Mouse (Mus musculus) kidney, embryonic 15.5 days (tissue): ENCODE measurements around the gene Zfp846. TPM values are rescaled to one million over a fixed set of nuclear protein-coding genes. Genes with fewer than 3 reads are reported as not detected.

Experiments used
- polyA plus RNA-seq: library from polyadenylated mRNA; unstranded; fragments of >200 nt; fragmentation: Nextera tagmentation; extraction: Ambion mirVana; gene quantifications from 2 replicates; pipeline ENCODE4 v1.2.1, GENCODE M21; 2015

Zfp846 gene
- polyA plus RNA-seq, 1 experiment from 2014 or later: 16.4 TPM

Other genes starting within 250 kb of the Zfp846 start
- gene Olfr18, start 245.2 kb upstream of the Zfp846 start, polyA plus RNA-seq: not detected in 2 replicates
- gene Zfp560, start 196.1 kb upstream of the Zfp846 start, polyA plus RNA-seq: 32.9 and 35.6 TPM in 2 replicates
- 17.8 and 21.9 TPM in 2 replicates for gene Zfp26, start 121.1 kb upstream of the Zfp846 start, polyA plus RNA-seq
- 20.0 and 20.3 TPM in 2 replicates for gene Zfp426, start 88.5 kb upstream of the Zfp846 start, polyA plus RNA-seq
- 102 and 107 TPM in 2 replicates for gene Zfp266, start 59.9 kb upstream of the Zfp846 start, polyA plus RNA-seq
- 385 and 422 TPM in 2 replicates for gene Ubl5, start 61.6 kb downstream of the Zfp846 start, polyA plus RNA-seq
- gene Fbxl12, start 63.5 kb downstream of the Zfp846 start, polyA plus RNA-seq: 21.1 and 22.2 TPM in 2 replicates
- gene Pin1, start 70.8 kb downstream of the Zfp846 start, polyA plus RNA-seq: 55.3 and 55.4 TPM in 2 replicates
- gene Olfm2, start 165.1 kb downstream of the Zfp846 start, polyA plus RNA-seq: 4.7 and 7.1 TPM in 2 replicates
- gene Col5a3, start 233.8 kb downstream of the Zfp846 start, polyA plus RNA-seq: 2.5 and 4.4 TPM in 2 replicates
- not detected in 2 replicates for gene Rdh8, start 237.2 kb downstream of the Zfp846 start, polyA plus RNA-seq